Mouse (Mus musculus) liver, embryonic 18 days (tissue): ENCODE measurements around the gene Sdc3. TPM values are rescaled to one million over a fixed set of nuclear protein-coding genes. Genes with fewer than 3 reads are reported as not detected.

Experiments used
- polyA plus RNA-seq: library from polyadenylated mRNA; depleted of rRNA; stranded (reverse); fragments of >200 nt; gene quantifications from 2 replicates; pipeline ENCODE4 v1.2.3, GENCODE M21; 2012; rRNA removed

The Sdc3 gene
- 13.4 and 14.5 TPM in 2 replicates for polyA plus RNA-seq

DNA sequence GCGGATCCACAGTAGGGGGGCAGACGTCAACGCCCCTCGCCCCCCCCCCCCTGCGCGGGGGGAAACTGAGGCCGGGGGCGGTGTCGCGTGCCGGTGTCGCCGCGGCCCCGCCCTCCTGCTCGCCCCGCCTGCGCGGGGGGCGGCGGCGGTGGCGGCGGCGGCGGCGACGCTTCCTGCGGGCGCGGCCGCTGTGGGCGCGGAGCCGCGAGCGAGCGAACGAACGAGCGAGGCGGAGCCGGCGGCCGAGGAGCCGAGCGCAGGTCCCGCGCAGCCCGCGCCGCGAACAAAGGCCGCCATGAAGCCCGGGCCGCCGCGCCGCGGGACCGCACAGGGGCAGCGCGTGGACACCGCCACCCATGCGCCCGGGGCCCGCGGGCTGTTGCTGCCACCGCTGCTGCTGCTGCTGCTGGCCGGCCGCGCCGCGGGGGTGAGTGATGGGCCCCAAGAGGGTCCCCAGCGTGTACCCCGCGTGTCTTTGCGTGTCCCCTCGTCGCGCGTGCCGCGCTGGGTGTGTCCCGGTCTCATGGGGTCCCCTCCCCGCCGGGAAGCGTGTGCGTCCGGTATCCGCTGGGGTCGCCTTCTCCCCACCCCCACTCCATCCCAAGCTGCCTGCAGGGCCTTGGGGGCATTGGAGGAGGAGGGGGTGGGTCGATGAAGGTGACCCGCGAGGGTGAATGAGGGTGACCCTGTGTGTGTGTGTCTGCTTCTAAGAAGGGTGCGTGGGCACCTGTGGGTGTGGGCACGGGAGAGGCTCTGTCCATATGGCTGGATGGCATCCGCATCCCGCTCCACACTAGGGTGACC is at the start of gene Sdc3:
Gene Sdc3 (plus strand): TSS at position 162 of the 804 bp plus-strand sequence.

Other genes starting within 250 kb of the Sdc3 start
- 0.25 and 0.41 TPM in 2 replicates for gene Nkain1, start 218.4 kb upstream of the Sdc3 start, polyA plus RNA-seq
- 14.5 and 16.7 TPM in 2 replicates for gene Pum1, start 129.2 kb upstream of the Sdc3 start, polyA plus RNA-seq
- 47.7 and 59.5 TPM in 2 replicates for gene Laptm5, start 120.6 kb downstream of the Sdc3 start, polyA plus RNA-seq
- 0.02 and 0.04 TPM in 2 replicates for gene Matn1, start 151.8 kb downstream of the Sdc3 start, polyA plus RNA-seq